ENCODE assay signal across 10 mouse cellular contexts in genomic region chr5:143252791-143253185, GRCm38 (mm10). TPM values are rescaled to one million over a fixed set of nuclear protein-coding genes. Genes with fewer than 3 reads are reported as not detected.
DNase-seq lines count a peak whose midpoint lies in the region; ATAC-seq lines count a peak whose summit lies in the region.
"Had no signal": no experiment of that assay in that cellular context is flagged by ENCODE, and none has a peak within 500 bp of the region (broad histone marks: within the 10 kb centered on the region; RNA-seq: fewer than 3 reads in every experiment).

No protein-coding gene starts in this region.

- peaks cover 80% of the 10 kb centered on the region for H3K36me3 ChIP-seq in hindbrain, embryonic 10.5 days
- peaks cover 38% of the 10 kb centered on the region for H3K36me3 ChIP-seq in hindbrain, embryonic 16.5 days (ENCODE audit: control insufficient read depth, insufficient read depth, low read length)
- peaks cover 4% of the 10 kb centered on the region for H3K36me3 ChIP-seq in neural tube, embryonic 11.5 days (ENCODE audit: control insufficient read depth, insufficient read depth, low read length)
- H3K36me3 ChIP-seq in forebrain, embryonic 14.5 days (ENCODE audit: control insufficient read depth, insufficient read depth, low read length), result peaks cover 86% of the 10 kb centered on the region
- H3K36me3 ChIP-seq in midbrain, embryonic 14.5 days (ENCODE audit: control insufficient read depth, insufficient read depth, low read length), result peaks cover 80% of the 10 kb centered on the region

- WGBS in hindbrain, embryonic 10.5 days, result 15% methylated on average over 18 of the region's 18 CpGs
- WGBS in hindbrain, embryonic 16.5 days, result 50% methylated on average over 18 of the region's 18 CpGs
- WGBS in neural tube, embryonic 11.5 days, result 15% methylated on average over 18 of the region's 18 CpGs
- 33% methylated on average over 18 of the region's 18 CpGs for WGBS in forebrain, embryonic 14.5 days
- WGBS in midbrain, embryonic 14.5 days, result 32% methylated on average over 18 of the region's 18 CpGs

- H3K4me2 ChIP-seq in hindbrain, embryonic 16.5 days (ENCODE audit: low read length), result no peak overlapping the region; the same call in 1 of the 2 replicates
- 0 out of 2 replicates have a peak overlapping the region, but pooled peaks have one; percentile 50 for H3K4me2 ChIP-seq in neural tube, embryonic 11.5 days (ENCODE audit: low read depth)
- no peak overlapping the region for H3K4me2 ChIP-seq in forebrain, embryonic 14.5 days (ENCODE audit: low read length)
- peak overlapping the region; percentile 52; the same call in 1 of the 2 replicates for H3K4me2 ChIP-seq in midbrain, embryonic 14.5 days (ENCODE audit: low read length)

- peaks cover 82% of the 10 kb centered on the region for H3K27me3 ChIP-seq in hindbrain, embryonic 10.5 days (ENCODE audit: insufficient read depth, poor library complexity, severe bottlenecking)
- peaks cover 22% of the 10 kb centered on the region for H3K27me3 ChIP-seq in hindbrain, embryonic 16.5 days (replicated peaks; ENCODE audit: control insufficient read depth, insufficient read depth, low read length)
- peaks cover 62% of the 10 kb centered on the region for H3K27me3 ChIP-seq in neural tube, embryonic 11.5 days (ENCODE audit: control insufficient read depth, insufficient read depth, low read length)
- H3K27me3 ChIP-seq in forebrain, embryonic 14.5 days (replicated peaks; ENCODE audit: control insufficient read depth, insufficient read depth, low read length), result peaks cover 54% of the 10 kb centered on the region
- peaks cover 55% of the 10 kb centered on the region for H3K27me3 ChIP-seq in midbrain, embryonic 14.5 days (ENCODE audit: control insufficient read depth, insufficient read depth, low read length)

- no peak overlapping the region for H3K27ac ChIP-seq in hindbrain, embryonic 10.5 days
- no peak overlapping the region for H3K27ac ChIP-seq in hindbrain, embryonic 16.5 days (ENCODE audit: low read depth, low read length)
- no peak overlapping the region for H3K27ac ChIP-seq in neural tube, embryonic 11.5 days (ENCODE audit: low read depth, low read length)
- no peak overlapping the region for H3K27ac ChIP-seq in forebrain, embryonic 14.5 days (ENCODE audit: low read depth, low read length)
- H3K27ac ChIP-seq in midbrain, embryonic 14.5 days (replicated peaks; ENCODE audit: low read depth, low read length), result no peak overlapping the region

- H3K4me1 ChIP-seq in hindbrain, embryonic 10.5 days (replicated peaks), result peaks cover 28% of the 10 kb centered on the region
- peaks cover 17% of the 10 kb centered on the region for H3K4me1 ChIP-seq in hindbrain, embryonic 16.5 days (ENCODE audit: control insufficient read depth, insufficient read depth, low read depth, low read length)
- peaks cover 11% of the 10 kb centered on the region; the same call in 1 of the 2 replicates for H3K4me1 ChIP-seq in neural tube, embryonic 11.5 days (ENCODE audit: control insufficient read depth, insufficient read depth, low read length)
- H3K4me1 ChIP-seq in forebrain, embryonic 14.5 days (ENCODE audit: control insufficient read depth, insufficient read depth, low read length), result peaks cover 2% of the 10 kb centered on the region; the same call in 1 of the 2 replicates
- peaks cover 12% of the 10 kb centered on the region; the same call in 1 of the 2 replicates for H3K4me1 ChIP-seq in midbrain, embryonic 14.5 days (ENCODE audit: control insufficient read depth, insufficient read depth, low read length)

- no peak for DNase-seq in hindbrain, embryonic 10.5 days (ENCODE audit: low spot score)
- DNase-seq in neural tube, embryonic 11.5 days (ENCODE audit: low spot score), result no peak
- DNase-seq in neural tube, embryonic 10.5 days (ENCODE audit: extremely low spot score, low spot score), result no peak
- no peak for DNase-seq in forebrain, embryonic 14.5 days (ENCODE audit: low spot score)
- no peak for DNase-seq in midbrain, embryonic 14.5 days
- no peak for DNase-seq in embryo, embryonic 10.5 days (ENCODE audit: low spot score)

- H3K9ac ChIP-seq in hindbrain, embryonic 16.5 days (ENCODE audit: low read depth, low read length), result no peak overlapping the region
- H3K9ac ChIP-seq in neural tube, embryonic 11.5 days (ENCODE audit: low read length), result no peak overlapping the region
- H3K9ac ChIP-seq in forebrain, embryonic 14.5 days (ENCODE audit: low read length), result no peak overlapping the region
- no peak overlapping the region; the same call in 1 of the 2 replicates for H3K9ac ChIP-seq in midbrain, embryonic 14.5 days (replicated peaks; ENCODE audit: low read length)

- no peak for ATAC-seq in hindbrain, embryonic 16.5 days
- no peak for ATAC-seq in neural tube, embryonic 11.5 days (ENCODE audit: insufficient read depth, low FRiP score, low TSS enrichment)
- no peak for ATAC-seq in forebrain, embryonic 14.5 days
- no peak for ATAC-seq in midbrain, embryonic 14.5 days (ENCODE audit: low FRiP score, low TSS enrichment)
- no peak for ATAC-seq in inflammation-experienced regulatory T-cells, adult 6 months

- H3K9me3 ChIP-seq in hindbrain, embryonic 10.5 days, result no peaks in the 10 kb centered on the region
- peaks cover 2% of the 10 kb centered on the region; the same call in 1 of the 2 replicates for H3K9me3 ChIP-seq in hindbrain, embryonic 16.5 days (ENCODE audit: control insufficient read depth, low read length)
- H3K9me3 ChIP-seq in neural tube, embryonic 11.5 days (ENCODE audit: control insufficient read depth, low read length), result no peaks in the 10 kb centered on the region
- H3K9me3 ChIP-seq in forebrain, embryonic 14.5 days (replicated peaks; ENCODE audit: control insufficient read depth, low read length), result no peaks in the 10 kb centered on the region
- H3K9me3 ChIP-seq in midbrain, embryonic 14.5 days (ENCODE audit: control insufficient read depth, low read length), result no peaks in the 10 kb centered on the region

- peak overlapping the region; percentile 51 for H3K4me3 ChIP-seq in hindbrain, embryonic 10.5 days
- no peak overlapping the region for H3K4me3 ChIP-seq in hindbrain, embryonic 16.5 days (ENCODE audit: low read length)
- peak overlapping the region; percentile 36 for H3K4me3 ChIP-seq in neural tube, embryonic 11.5 days (ENCODE audit: low read depth, low read length)
- H3K4me3 ChIP-seq in forebrain, embryonic 14.5 days (ENCODE audit: low read depth, low read length), result peak overlapping the region; percentile 31
- H3K4me3 ChIP-seq in midbrain, embryonic 14.5 days (replicated peaks; ENCODE audit: low read depth, low read length), result peak overlapping the region; percentile 25; the same call in 1 of the 2 replicates
- H3K4me3 ChIP-seq: myocyte had no signal

RNA-seq across cellular contexts. Expression of gene Zfp316, which starts 17.0 kb away (rescaled TPM):
- 3.9 and 6.6 TPM in 2 replicates for polyA plus RNA-seq in hindbrain, embryonic 10.5 days (2016; fragmentation: Nextera tagmentation; extraction: Ambion mirVana)
- 3.3 and 7.2 TPM in 2 replicates for polyA plus RNA-seq in hindbrain, embryonic 16.5 days (2015; fragmentation: Nextera tagmentation; extraction: Ambion mirVana)
- 4.1 and 4.8 TPM in 2 replicates for polyA plus RNA-seq in neural tube, embryonic 11.5 days (2014; fragmentation: Nextera tagmentation; extraction: Ambion mirVana)
- 3.3 and 3.7 TPM in 2 replicates for polyA plus RNA-seq in forebrain, embryonic 14.5 days (2014; fragmentation: Nextera tagmentation; extraction: Ambion mirVana)
- 6.9 and 7.8 TPM in 2 replicates for polyA plus RNA-seq in midbrain, embryonic 14.5 days (2014; fragmentation: Nextera tagmentation; extraction: Ambion mirVana)
- polyA plus RNA-seq in inflammation-experienced regulatory T-cells, adult 6 months (2017; shearing (Covaris generic)), result under 1 TPM; 0.16 to 0.40 (median 0.34) TPM

RNA-seq across cellular contexts. Expression of gene Zfp12, which starts 17.8 kb away (rescaled TPM):
- 19.9 and 22.0 TPM in 2 replicates for polyA plus RNA-seq in hindbrain, embryonic 10.5 days (2016; fragmentation: Nextera tagmentation; extraction: Ambion mirVana)
- 16.4 and 20.5 TPM in 2 replicates for polyA plus RNA-seq in hindbrain, embryonic 16.5 days (2015; fragmentation: Nextera tagmentation; extraction: Ambion mirVana)
- polyA plus RNA-seq in neural tube, embryonic 11.5 days (2014; fragmentation: Nextera tagmentation; extraction: Ambion mirVana), result 25.5 and 27.6 TPM in 2 replicates
- 23.1 and 26.2 TPM in 2 replicates for polyA plus RNA-seq in forebrain, embryonic 14.5 days (2014; fragmentation: Nextera tagmentation; extraction: Ambion mirVana)
- 20.4 and 25.2 TPM in 2 replicates for polyA plus RNA-seq in midbrain, embryonic 14.5 days (2014; fragmentation: Nextera tagmentation; extraction: Ambion mirVana)
- polyA plus RNA-seq in inflammation-experienced regulatory T-cells, adult 6 months (2017; shearing (Covaris generic)), result 1 to 10 TPM; 3.9 to 5.7 (median 4.6) TPM

RNA-seq across cellular contexts. Expression of gene Spdye4a, which starts 26.1 kb away (rescaled TPM):
- polyA plus RNA-seq in hindbrain, embryonic 10.5 days (2016; fragmentation: Nextera tagmentation; extraction: Ambion mirVana), result not detected in 2 replicates
- polyA plus RNA-seq in hindbrain, embryonic 16.5 days (2015; fragmentation: Nextera tagmentation; extraction: Ambion mirVana), result not detected in 2 replicates
- polyA plus RNA-seq in neural tube, embryonic 11.5 days (2014; fragmentation: Nextera tagmentation; extraction: Ambion mirVana), result not detected in 2 replicates
- polyA plus RNA-seq in forebrain, embryonic 14.5 days (2014; fragmentation: Nextera tagmentation; extraction: Ambion mirVana), result not detected in 2 replicates
- polyA plus RNA-seq in midbrain, embryonic 14.5 days (2014; fragmentation: Nextera tagmentation; extraction: Ambion mirVana), result not detected in 2 replicates
- not detected for polyA plus RNA-seq in inflammation-experienced regulatory T-cells, adult 6 months (2017; shearing (Covaris generic))
- polyA plus RNA-seq: adrenal gland, adult 2 months; myocyte had no signal

RNA-seq across cellular contexts. Expression of gene Zfp853, which starts 40.6 kb away (rescaled TPM):
- polyA plus RNA-seq in hindbrain, embryonic 10.5 days (2016; fragmentation: Nextera tagmentation; extraction: Ambion mirVana), result not detected in 2 replicates
- 0.16 and 0.31 TPM in 2 replicates for polyA plus RNA-seq in hindbrain, embryonic 16.5 days (2015; fragmentation: Nextera tagmentation; extraction: Ambion mirVana)
- not detected in 2 replicates for polyA plus RNA-seq in neural tube, embryonic 11.5 days (2014; fragmentation: Nextera tagmentation; extraction: Ambion mirVana)
- polyA plus RNA-seq in forebrain, embryonic 14.5 days (2014; fragmentation: Nextera tagmentation; extraction: Ambion mirVana), result 0.07 TPM in 1 of 2 replicates, not detected in the other
- polyA plus RNA-seq in midbrain, embryonic 14.5 days (2014; fragmentation: Nextera tagmentation; extraction: Ambion mirVana), result 0.13 TPM in 1 of 2 replicates, not detected in the other
- polyA plus RNA-seq in inflammation-experienced regulatory T-cells, adult 6 months (2017; shearing (Covaris generic)), result not detected

Comparison
In these comparisons a context has a peak if more than half of its experiments do, and no peak if none do; other contexts are left out.
1. H3K4me2 ChIP-seq: peak in neural tube, embryonic 11.5 days (single experiment) and midbrain, embryonic 14.5 days (single experiment); none in hindbrain, embryonic 16.5 days (single experiment) and forebrain, embryonic 14.5 days (single experiment).